Mouse (Mus musculus): ENCODE results near the gene Mak. TPM values are rescaled to one million over a fixed set of nuclear protein-coding genes. Genes with fewer than 3 reads are reported as not detected.

The Mak gene
- total RNA-seq, 2 experiments from 2014 or later = not detected

DNA sequence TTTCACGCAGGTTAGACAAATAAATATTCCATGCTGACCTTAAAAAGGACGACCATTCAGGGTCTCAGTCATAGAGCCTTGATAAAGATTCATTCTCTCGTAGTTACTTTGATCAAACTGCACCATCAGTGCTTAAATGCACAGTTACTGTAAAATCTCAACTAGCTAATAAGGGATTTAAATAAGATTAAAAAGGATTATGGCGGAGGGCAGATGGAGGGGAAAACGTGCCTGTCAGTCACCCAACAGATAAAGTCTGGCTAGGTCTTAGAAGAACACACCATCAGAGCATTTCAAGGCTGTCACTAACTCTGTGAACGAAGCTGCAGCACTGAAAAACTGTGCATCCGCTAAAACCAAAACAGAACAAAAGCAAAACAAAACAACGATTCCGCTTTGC is 1.6 kb downstream of the Mak start:
- no peak for ATAC-seq (replicated peaks; ENCODE audit: poor library complexity, severe bottlenecking)

GRCm38 (mm10) chr13:41073819-41074218 is 5.7 kb downstream of the Mak start:
- ATAC-seq (replicated peaks; ENCODE audit: poor library complexity, severe bottlenecking) = peak; percentile 74

DNA sequence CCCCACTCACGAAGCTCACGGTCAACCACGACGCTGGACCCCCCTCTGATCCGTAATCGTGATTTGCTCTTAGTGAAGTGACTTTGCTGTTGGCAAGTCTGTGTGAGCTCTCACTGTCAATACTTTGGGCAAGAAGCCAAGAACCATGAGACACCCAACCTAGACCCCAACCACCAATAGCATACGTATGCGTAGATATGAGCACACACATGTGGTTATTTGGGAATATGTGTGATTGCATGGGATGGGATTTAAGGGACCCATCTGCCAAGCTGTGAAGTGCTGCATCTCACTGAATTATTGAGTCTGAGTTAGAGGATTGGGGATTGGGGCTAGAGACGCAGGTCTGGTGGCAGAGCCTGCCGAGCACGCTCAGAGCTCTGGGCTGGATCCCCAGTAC is 7.9 kb downstream of the Mak start:
- ATAC-seq (replicated peaks; ENCODE audit: poor library complexity, severe bottlenecking) = no peak

DNA sequence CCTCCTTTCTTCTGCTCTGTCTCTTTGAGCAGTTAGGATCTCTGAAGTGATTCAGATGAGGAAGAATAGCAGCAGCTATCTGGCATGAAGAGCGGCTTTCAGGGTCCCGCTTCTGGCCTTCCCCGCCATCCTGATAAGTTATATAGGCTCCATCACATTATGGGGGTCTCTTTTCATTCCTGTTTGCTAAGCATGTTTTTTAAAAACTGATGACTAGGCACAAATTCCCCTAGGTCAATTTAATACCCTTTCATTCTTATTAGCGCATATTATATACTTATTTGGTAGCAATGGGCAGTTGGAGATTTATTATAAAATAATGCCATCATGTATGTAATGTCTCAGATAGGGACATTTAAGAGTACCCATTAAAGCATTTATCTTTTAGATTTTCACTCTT is 11.9 kb downstream of the Mak start:
- ATAC-seq (replicated peaks; ENCODE audit: poor library complexity, severe bottlenecking) = no peak

DNA sequence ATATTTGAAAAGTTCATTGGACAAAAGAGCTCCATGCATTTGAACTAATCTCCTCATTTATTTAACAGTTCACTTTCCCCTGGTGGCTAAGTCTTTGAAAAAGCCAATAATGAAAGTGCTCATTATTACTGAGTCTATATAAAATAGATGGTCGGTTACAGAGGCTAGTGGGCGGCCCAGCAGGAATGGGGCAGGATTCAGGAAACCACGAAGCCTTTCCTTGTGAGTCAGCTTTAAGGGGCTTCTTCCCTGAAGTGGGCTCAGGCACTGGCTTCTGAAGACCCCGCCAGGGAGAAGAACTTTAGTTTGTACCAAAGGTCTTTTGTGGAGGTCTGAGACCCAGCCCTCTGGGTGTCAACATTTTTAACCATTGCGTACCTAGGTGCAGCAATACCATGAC is 27.5 kb downstream of the Mak start:
- ATAC-seq (replicated peaks; ENCODE audit: poor library complexity, severe bottlenecking) = no peak

GRCm38 (mm10) chr13:41047280-41047679 is 32.2 kb downstream of the Mak start:
- ATAC-seq (replicated peaks; ENCODE audit: poor library complexity, severe bottlenecking) = no peak

GRCm38 (mm10) chr13:41045901-41046300 is 33.6 kb downstream of the Mak start:
- ATAC-seq (replicated peaks; ENCODE audit: poor library complexity, severe bottlenecking) = no peak

GRCm38 (mm10) chr13:41042511-41042910 is 37.0 kb downstream of the Mak start:
- no peak for ATAC-seq (replicated peaks; ENCODE audit: poor library complexity, severe bottlenecking)

DNA sequence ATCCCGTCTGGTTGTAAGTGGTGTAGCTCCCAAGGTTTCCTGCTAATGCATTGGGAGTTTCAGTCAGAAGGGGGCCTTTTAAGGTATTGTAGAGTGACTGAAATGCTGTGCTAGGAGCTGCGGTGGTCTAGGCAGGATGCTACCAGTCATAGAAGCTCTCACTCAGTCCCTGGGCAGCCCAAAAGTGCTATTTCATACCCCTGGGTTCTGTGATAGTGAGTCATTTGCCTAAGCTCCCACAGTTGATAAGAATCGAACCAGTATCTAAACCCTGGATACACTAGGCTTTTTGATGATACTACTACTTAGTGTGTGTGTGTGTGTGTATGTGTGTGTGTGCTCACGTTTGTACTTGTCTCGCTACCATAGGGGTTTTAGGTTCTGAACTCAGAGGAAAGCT is 49.4 kb downstream of the Mak start:
- ATAC-seq (replicated peaks; ENCODE audit: poor library complexity, severe bottlenecking) = no peak

GRCm38 (mm10) chr13:41022099-41022498 is 57.4 kb downstream of the Mak start:
- no peak for ATAC-seq (replicated peaks; ENCODE audit: poor library complexity, severe bottlenecking)

DNA sequence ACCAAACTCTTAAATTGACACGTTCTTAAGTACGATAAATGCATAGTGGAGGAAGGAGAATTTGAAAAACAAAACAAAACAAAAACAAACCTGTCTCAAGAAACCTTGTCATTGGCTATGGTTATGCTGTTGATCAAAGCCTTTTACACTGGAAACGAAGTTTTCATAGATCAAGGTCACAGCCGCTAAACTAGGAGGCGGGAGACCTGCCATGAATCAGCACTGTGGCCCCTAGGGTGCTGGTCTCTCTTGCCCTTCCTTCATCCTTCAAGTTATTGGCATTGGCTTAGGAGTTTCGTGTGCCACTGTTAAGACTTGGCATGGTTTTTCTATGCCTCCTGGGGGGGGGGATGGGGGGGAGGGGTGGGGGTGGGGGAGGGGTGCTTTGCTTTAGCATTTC is 57.9 kb downstream of the Mak start:
- ATAC-seq (replicated peaks; ENCODE audit: poor library complexity, severe bottlenecking) = no peak

DNA sequence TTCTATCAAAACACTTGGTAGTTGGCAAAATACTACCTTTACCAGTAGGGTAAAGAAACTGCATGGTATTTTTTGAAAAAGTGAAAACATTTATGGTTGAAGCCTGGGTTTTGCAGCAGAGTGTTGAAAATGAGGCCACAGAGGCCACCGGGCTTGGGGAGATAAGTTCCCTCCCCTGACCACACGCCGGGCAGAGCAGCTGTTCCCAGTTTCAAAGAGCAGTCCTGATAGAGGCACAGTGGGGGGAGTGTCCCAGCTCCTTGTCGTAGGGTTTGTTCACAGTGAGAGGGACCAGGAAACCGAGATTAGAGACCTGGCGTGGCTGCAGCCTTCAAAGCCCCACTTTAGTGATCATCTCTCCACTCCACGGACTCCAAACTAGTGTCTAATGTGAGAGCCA is 59.0 kb downstream of the Mak start:
- no peak for ATAC-seq (replicated peaks; ENCODE audit: poor library complexity, severe bottlenecking)

- ATAC-seq (replicated peaks; ENCODE audit: poor library complexity, severe bottlenecking) = 0 out of 2 replicates have a peak, but pooled peaks have one; percentile 21
Measured at GRCm38 (mm10) chr13:41018756-41019591, 60.5 kb downstream of the Mak start.

GRCm38 (mm10) chr13:41018236-41018635 is 61.3 kb downstream of the Mak start:
- no peak for ATAC-seq (replicated peaks; ENCODE audit: poor library complexity, severe bottlenecking)

GRCm38 (mm10) chr13:41017832-41018231 is 61.7 kb downstream of the Mak start:
- ATAC-seq (replicated peaks; ENCODE audit: poor library complexity, severe bottlenecking) = no peak

- 0 out of 2 replicates have a peak, but pooled peaks have one; percentile 7 for ATAC-seq (replicated peaks; ENCODE audit: poor library complexity, severe bottlenecking)
Measured at GRCm38 (mm10) chr13:41016797-41017405, 62.6 kb downstream of the Mak start.

DNA sequence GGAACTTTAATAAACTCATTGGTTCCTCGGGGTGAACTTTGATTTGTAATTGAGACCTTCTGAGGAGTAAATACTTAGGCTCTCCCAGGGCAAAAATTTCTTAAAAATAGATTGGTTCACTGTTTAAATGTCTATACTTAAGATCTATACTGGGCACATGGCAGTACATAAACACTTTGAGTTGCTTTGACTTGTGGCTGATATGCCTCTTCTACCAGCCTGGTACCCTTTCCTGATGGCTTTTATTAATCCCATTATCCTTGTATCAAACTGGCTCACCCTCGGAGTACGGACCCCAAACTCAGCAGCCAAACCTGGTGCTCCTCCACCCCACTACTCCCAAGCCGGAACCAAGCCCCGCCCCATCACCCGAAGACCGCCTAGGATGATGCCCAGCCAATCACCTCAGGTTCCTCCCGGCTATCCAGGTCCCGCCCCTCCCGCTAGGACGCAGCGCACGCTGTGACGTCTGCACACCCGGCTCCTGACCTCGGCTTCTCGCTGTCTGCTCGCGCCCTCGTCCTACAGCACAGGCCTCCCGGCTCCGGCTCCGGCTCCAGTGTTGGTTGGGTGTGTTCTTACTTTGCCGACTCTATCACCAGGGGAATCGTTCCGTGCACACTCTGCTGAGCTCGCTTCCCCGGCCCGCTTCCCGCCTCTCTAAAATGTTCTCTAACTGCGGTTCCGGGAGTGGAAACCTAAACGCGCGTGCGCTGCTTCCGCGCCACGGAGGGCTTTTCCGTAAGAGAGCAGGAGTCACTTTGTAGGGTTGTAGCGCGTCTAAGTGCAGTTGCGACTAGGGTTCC is 63.5 kb downstream of the Mak start, which contains the start of gene Tmem14c:
Gene Tmem14c, plus strand, starts transcription at position 464 of the 806 bp plus-strand sequence.
- peak; percentile 96 for ATAC-seq (replicated peaks; ENCODE audit: poor library complexity, severe bottlenecking)

GRCm38 (mm10) chr13:41008946-41009345 is 70.6 kb downstream of the Mak start:
- ATAC-seq (replicated peaks; ENCODE audit: poor library complexity, severe bottlenecking) = no peak

GRCm38 (mm10) chr13:41008271-41008670 is 71.2 kb downstream of the Mak start:
- ATAC-seq (replicated peaks; ENCODE audit: poor library complexity, severe bottlenecking) = no peak

- no peak for ATAC-seq (replicated peaks; ENCODE audit: poor library complexity, severe bottlenecking)
Measured at GRCm38 (mm10) chr13:41006244-41006643, 73.3 kb downstream of the Mak start.

DNA sequence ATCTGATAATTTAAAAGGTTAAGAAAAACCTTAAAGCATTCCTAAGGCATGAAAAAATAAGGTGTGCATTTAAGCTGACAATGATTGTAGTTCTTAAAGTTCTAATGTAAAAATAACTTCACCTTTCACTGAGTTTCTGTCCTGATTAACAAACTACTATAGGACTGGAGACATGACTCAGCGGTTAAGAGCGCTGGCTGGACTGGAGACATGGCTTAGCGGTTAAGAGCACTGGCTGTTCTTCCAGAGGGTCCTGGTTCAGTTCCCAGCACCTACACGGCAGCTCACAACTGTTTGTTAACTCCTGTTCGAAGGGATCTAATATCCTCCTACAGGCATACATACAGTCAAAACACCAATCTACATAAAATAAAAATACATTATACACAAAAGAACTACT is 77.5 kb downstream of the Mak start:
- ATAC-seq (replicated peaks; ENCODE audit: poor library complexity, severe bottlenecking) = no peak

Data from granulocyte monocyte progenitor cell, adult 5-6 weeks (primary cell).